Mouse (Mus musculus): Measurements from ENCODE around the gene Prpf19. TPM values are rescaled to one million over a fixed set of nuclear protein-coding genes. Genes with fewer than 3 reads are reported as not detected.

The Prpf19 gene
- total RNA-seq, 2 experiments from 2014 or later = 189 to 197 TPM

GRCm38 (mm10) chr19:10895708-10896107 lies 677 bp downstream of the Prpf19 start:
- DNase-seq = no peak

- no peak for DNase-seq
Observed at GRCm38 (mm10) chr19:10896849-10897248, 1.8 kb downstream of the Prpf19 start.

GRCm38 (mm10) chr19:10897491-10897890 lies 2.5 kb downstream of the Prpf19 start:
- DNase-seq = no peak

DNA sequence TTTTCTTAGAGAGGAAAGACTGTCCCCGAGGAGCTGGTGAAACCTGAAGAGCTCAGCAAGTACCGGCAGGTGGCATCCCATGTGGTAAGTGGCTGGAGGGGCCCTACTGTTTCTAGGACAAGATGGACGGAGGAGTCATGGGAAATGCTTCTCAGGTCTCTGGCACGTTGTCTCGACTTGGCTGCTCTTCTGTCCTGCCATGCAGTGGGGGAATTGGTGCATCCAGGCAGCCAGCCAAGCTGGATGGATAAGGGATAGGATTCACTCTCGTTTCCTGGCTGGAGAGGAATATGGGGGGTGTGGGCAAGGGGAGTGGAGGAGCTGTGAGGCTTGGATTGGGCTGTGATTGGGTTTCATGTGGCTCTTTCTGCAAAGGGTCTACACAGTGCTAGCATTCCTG lies 5.3 kb downstream of the Prpf19 start:
- no peak for DNase-seq

GRCm38 (mm10) chr19:10901046-10901445 lies 6.0 kb downstream of the Prpf19 start:
- DNase-seq = no peak

- DNase-seq = no peak
Observed at GRCm38 (mm10) chr19:10904512-10904911, 9.5 kb downstream of the Prpf19 start.

GRCm38 (mm10) chr19:10904927-10905727 lies 10.1 kb downstream of the Prpf19 start:
- DNase-seq = peak; percentile 48 to 54

GRCm38 (mm10) chr19:10905728-10906000 lies 10.6 kb downstream of the Prpf19 start:
- no peak for DNase-seq

DNA sequence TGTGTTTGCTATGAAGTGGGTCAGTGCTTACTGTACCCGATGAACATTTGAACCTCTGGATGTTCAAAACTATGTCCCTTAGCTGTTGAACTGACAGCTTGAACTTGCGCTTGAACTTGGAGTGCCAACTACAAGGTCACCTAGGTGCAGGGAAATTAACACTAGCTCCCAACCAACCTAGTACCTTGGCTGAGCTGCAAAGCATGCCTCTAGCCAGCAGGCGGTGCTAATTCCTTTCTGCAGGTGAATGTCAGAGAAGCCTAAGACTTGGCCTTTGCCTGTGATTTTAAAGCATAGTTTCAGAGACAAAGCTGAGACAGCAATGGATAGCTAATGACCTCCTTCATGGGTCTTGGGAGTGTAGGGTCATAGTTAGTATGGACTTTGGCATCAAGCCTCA lies 12.9 kb downstream of the Prpf19 start:
- peak; percentile 35 to 37 for DNase-seq

DNA sequence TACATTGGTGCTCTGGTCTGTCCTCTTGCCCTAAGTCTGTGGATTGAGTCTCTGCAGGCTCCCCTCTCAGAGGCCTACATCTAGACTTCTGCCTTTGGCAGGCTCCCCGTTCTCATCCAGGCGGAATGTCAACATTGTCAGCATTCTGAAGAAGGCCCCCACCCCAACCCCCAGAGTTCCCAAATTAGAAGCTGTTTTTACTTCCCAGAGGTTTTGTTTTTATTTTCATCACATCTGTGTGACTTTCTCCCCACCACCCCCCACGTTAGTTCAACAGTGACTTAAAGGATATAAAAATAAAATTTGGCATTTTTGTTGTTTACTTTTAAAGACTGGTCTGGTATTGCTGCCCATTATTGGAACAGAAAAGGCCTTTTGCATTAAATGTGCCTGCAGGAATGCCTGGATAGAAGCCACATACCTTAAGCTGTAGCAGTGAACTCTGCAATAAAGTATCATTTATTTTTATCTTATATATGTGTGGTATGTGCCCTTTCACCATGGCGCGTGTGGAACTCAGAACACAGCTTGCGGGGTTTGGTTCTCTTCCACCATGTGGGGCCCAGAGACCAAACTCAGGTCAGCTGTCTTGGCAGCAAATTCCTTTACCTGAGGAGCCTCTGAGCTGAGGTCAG lies 14.2 kb downstream of the Prpf19 start:
- DNase-seq = no peak

- no peak for DNase-seq
Observed at GRCm38 (mm10) chr19:10914291-10914690, 19.3 kb downstream of the Prpf19 start.

DNA sequence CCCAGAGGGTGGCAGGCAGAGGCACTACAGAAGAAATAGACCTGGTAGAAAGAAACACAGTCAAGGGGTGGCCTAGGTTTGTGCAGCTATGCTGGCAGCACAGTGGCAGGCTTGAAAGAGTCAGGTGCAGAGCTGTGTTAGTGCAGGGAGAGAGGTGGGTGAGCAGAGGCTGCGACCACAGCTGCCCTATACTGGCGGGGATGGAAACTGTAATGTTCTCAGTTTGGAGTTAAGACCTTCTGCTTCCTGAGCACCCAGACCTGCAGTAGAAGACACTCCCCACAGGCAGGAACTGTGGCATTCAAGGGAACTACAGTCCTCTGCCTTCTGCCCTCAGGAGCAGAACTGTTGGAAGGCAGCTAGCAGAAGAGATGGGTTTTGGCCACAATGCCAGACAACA lies 19.8 kb downstream of the Prpf19 start:
- no peak for DNase-seq

GRCm38 (mm10) chr19:10916506-10916905 lies 21.5 kb downstream of the Prpf19 start:
- no peak for DNase-seq

DNA sequence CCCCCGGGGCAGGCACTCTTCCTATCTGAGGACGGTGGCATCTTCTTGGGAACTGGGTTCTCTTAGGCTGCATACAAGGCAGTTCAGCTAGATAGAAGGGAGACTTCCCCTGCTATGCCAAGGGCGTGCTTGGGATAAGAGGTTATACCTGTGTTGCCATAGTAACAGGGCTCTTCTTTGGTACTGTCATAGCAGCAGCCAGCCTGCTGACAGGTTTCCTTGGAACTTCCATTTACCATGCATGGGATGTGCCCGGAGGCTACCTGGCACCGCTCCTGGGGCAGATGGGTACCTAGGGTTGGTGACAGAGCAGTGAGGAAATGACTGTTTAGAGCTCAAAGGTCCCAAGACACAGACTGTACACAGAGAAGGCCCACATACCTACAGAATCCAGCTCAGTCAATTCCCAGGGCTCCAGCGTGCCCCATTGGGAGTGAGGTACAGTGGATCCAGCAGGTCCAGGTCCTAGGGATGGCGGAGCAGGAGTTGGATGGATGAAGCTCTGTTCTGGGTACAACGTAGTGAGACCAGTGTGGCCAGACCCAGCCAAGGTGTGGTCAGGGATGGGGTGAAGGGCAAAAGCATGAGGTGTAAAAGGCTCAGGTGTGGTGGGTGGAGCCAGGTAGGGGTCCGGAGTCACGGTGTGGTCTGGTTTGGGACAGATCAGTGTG lies 23.4 kb downstream of the Prpf19 start:
- no peak for DNase-seq

- no peak for DNase-seq
Observed at GRCm38 (mm10) chr19:10920532-10920931, 25.5 kb downstream of the Prpf19 start, which contains the start of gene Zp1. Gene Zp1, minus strand, starts transcription at chr19:10920632.

GRCm38 (mm10) chr19:10921058-10921457 lies 26.0 kb downstream of the Prpf19 start:
- no peak for DNase-seq

DNA sequence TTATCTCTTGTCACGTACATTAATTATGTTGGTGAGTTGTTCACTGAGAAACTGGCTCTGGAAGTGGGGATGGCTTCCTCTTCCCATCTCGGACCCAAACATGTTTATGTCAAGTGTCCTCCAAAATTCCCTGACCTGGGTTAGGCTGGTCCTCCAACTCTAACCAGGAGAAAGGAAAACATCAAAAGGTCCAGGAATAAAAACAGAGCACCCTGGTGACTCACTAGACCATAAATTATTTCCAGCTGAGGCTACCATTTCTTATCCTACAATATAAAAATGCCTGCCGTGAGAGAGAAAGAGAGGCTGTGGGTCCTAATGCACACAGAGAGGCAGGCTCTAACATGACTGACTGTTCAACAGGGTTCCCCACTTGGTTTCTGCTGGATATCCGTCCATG lies 29.2 kb downstream of the Prpf19 start:
- DNase-seq = no peak

DNA sequence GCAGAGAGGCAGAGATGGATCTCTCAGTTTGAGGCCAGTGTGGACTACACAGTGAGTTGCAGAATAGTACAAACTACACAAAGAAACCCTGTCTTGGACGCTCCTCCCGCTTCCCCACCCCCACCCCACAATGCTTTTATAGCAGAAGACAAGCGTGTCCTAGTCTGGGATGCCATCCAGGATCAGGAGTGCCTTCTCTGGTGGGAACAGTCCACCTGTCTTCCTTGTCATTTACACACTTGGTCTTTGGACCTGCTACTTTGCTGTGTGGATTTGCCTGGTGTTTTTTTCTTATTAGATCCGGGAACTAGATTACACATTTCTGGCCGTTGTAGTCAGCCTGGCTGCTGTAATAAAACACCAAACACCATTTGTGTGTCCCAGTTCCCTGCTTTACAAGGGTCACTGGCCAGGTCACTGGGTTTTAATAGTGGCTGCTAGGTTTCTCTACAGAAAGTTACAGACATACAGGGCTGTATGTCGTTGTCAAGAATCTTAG lies 31.1 kb downstream of the Prpf19 start:
- DNase-seq = no peak

DNA sequence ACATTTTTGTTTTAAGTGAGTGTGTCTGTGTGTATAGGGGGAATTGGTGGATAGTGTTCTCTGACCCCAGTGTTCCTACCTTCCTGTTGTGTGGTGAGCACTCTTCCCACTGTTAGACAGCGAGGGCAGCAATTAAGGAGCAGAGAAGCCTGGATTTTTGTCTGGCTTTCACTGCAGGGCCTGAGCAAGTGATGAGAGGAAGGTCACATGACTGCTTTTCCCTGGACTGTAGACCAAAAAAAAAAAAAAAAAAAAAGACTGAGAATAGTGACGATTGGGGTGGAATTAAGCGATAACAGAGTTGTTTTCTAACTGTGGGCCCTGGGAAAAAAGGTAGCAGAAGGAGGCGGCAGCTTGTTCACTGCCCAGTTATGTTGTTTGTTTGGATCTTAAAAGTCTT lies 31.6 kb downstream of the Prpf19 start:
- no peak for DNase-seq

GRCm38 (mm10) chr19:10930641-10931040 lies 35.6 kb downstream of the Prpf19 start:
- DNase-seq = no peak

DNA sequence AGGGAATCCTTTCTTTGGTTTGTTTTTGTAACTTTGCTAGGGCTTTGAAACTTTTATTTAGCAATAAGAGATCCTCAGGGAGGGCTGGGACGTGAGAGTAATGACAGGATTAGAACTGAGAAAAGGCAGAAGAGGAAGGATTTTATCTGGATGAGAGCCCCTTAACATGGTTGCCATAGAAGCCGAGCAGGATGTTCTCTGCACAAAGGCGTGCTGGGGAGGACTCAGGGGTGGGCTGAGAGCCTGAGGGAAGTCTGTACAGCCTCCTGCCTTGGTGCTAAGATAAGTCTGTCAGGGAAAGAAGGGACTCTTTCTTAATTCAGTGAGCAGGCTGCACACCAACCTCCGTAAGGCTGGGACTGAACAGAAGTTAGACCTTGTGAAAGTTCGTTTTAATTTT lies 40.0 kb downstream of the Prpf19 start:
- DNase-seq = no peak

DNA sequence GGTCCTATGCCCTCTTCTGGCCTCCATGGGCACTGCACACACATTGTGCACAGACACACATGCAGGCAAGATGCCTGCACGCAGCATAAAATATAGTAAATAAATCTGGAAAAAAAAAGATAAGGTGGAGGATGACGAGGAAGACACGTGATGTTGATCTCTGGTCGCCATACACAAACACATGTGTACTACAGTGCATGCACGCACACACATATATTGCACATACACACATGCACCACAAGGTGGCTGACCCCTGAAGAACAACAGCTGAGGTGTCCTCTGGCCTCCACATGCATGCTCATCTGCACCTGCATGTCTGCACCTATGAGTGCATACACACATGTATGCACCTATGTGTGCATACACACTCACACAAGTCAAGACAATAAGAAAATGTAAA lies 41.0 kb downstream of the Prpf19 start:
- DNase-seq = no peak

- DNase-seq = no peak
Observed at GRCm38 (mm10) chr19:10937110-10937563, 42.1 kb downstream of the Prpf19 start, which contains the start of gene Ptgdr2. Gene Ptgdr2, plus strand, starts transcription at chr19:10937160.

All from layer of hippocampus, postnatal 36 days (tissue).